Mouse (Mus musculus) kidney, postnatal 4 days (tissue): ENCODE results near the gene Mylpf.
A peak's percentile ranks its signal among the peaks of the same experiment; 100 is the strongest.

Experiments used
- DNase-seq, 2 experiments: peaks; one replicate each; pipeline ENCODE4 v3.0.0; 2021; ENCODE audit warnings: mixed read lengths in 2 of 2

Gene Mylpf

GRCm38 (mm10) chr7:127260309-127261111, 51.8 kb downstream of the Mylpf start, which contains the start of gene Dctpp1:
Gene Dctpp1 (minus strand): TSS chr7:127260709.
- peak; percentile 97 to 98 for DNase-seq

DNA sequence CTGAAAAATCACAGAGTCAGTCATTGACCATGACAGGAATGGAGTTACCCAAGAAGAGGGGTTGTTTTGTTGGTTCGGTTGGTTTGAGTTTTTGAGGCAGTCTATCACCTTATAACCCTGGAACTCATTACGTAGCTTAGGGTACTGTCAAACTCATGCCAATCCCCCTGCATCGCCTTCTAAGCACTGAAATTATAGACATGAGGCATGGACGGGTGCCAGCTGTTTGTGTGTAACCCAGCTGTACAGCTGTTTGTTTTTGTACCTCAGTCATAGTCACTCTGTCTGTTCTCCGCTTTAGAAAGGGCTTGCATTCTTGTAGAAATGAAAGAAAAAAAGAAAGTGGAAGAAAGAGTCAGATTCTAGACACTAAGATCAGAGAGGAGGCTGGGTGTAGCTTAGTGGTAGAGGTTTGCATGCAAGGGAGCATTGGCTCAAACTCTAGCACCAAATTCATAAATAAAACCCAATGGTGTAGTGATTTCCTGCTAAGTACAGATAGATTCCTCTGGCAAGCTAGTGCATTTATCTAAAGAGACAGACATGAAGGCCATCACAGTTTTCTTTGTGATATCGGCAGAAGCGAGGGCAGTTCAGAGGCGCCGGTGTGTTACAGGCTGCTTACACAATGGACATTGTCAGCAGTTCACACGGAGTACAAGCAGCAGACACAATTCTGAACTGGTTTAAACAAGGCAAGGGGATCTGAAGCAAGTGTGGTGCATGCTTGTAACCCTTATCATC, 53.7 kb downstream of the Mylpf start:
- DNase-seq, result no peak

- no peak for DNase-seq
Observed at GRCm38 (mm10) chr7:127263526-127263925, 54.8 kb downstream of the Mylpf start.
